In the genomic region with DNA sequence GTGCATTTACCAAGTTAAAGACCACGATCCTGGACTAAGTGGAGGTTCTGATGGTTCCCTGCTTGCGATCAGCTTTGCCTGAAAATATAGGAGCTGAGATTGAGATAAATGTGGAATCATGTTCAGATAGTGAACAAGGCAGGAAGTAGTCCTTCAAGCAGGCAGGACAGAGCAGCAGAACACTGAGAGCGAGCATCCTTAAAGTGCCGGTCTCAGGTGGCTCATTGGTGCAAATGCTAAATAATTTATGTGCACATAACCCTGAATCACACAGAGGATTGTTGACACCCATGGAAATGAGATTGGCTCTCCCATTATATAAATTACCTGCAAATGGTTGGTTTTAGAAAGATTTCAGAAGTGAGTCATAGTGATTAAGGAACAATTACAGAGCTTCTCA, we compare ENCODE assay signal across 16 mouse cellular contexts.
"Had no signal": no experiment of that assay in that cellular context is flagged by ENCODE, and none has a peak within 500 bp of the region (broad histone marks: within the 10 kb centered on the region; RNA-seq: fewer than 3 reads in every experiment).

No protein-coding gene starts in this region.

- H3K4me1 ChIP-seq: liver, embryonic 15.5 days; midbrain, embryonic 10.5 days; midbrain, embryonic 15.5 days; stomach, embryonic 15.5 days had no signal

- H3K27ac ChIP-seq: layer of hippocampus, adult 2 months; liver, embryonic 15.5 days; midbrain, embryonic 10.5 days; midbrain, embryonic 15.5 days; stomach, embryonic 15.5 days had no signal

- H3K9ac ChIP-seq: liver, embryonic 15.5 days; midbrain, embryonic 15.5 days; stomach, embryonic 15.5 days had no signal

- ATAC-seq: lung, postnatal 0 days; midbrain, embryonic 15.5 days had no signal

- H3K4me3 ChIP-seq: layer of hippocampus, adult 2 months; liver, embryonic 15.5 days; midbrain, embryonic 10.5 days; midbrain, embryonic 15.5 days; stomach, embryonic 15.5 days had no signal

- H3K4me2 ChIP-seq: liver, embryonic 11.5 days; liver, embryonic 15.5 days; midbrain, embryonic 15.5 days; stomach, embryonic 15.5 days had no signal

- H3K9me3 ChIP-seq: liver, embryonic 15.5 days; midbrain, embryonic 10.5 days; midbrain, embryonic 15.5 days; stomach, embryonic 15.5 days had no signal

- DNase-seq: kidney, adult 11 months; kidney, adult 9 months; kidney, postnatal 10 days; kidney, postnatal 4 days; lung, adult 2 months; lung, postnatal 36 days; right cerebral cortex, postnatal 4 days; spleen, adult 18-20 months; thymus, postnatal 4 days had no signal

- H3K27me3 ChIP-seq: liver, embryonic 15.5 days; midbrain, embryonic 15.5 days; stomach, embryonic 15.5 days had no signal

- H3K36me3 ChIP-seq: liver, embryonic 15.5 days; midbrain, embryonic 10.5 days; midbrain, embryonic 15.5 days; stomach, embryonic 15.5 days had no signal
